Mouse (Mus musculus): ENCODE results near the gene Mrtfa.

- peak; percentile 26; the same call in 1 of the 2 replicates for TF ChIP-seq CTCF (IDR thresholded peaks at IDR 0.05; ENCODE audit: low read depth)
- no peak for TF ChIP-seq EP300 (IDR thresholded peaks at IDR 0.05; ENCODE audit: low read depth)
These were observed 31.9 kb downstream of the Mrtfa start for GRCm38 (mm10) chr15:81158517-81159120.
